Mouse (Mus musculus) frontal cortex, postnatal 14 days (tissue): ENCODE results near the gene Mgat5.

Experiments used
- DNase-seq, 2 experiments: peaks; one replicate each; pipeline ENCODE4 v3.0.0; 2022; ENCODE audit warnings: low spot score in 2 of 2

The Mgat5 gene

GRCm38 (mm10) chr1:127259669-127260068 lies 54.9 kb downstream of the Mgat5 start:
- DNase-seq: no peak

GRCm38 (mm10) chr1:127260969-127261368 lies 56.2 kb downstream of the Mgat5 start:
- no peak for DNase-seq

GRCm38 (mm10) chr1:127262170-127262837 lies 57.5 kb downstream of the Mgat5 start:
- DNase-seq: no peak

GRCm38 (mm10) chr1:127267985-127268384 lies 63.2 kb downstream of the Mgat5 start:
- DNase-seq: no peak

DNA sequence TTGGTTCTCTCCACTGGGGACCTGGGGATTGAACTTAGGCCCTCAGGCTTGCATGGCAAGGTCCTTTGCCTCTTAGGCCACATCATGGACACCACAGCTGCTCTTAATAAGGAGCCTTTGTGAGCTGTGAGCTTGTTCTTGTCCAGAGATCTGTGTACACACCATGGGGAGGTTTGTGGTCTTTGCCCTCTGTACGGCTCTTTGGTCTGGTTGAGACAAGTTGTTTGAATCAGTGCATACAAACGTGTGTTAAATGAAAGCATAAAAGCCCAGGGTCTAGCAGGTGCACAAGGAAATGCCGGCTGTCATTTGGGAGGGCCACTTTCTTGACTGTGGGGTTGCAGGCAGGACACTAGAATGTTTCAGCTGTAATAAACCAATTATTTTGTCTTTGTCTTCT lies 64.5 kb downstream of the Mgat5 start:
- no peak for DNase-seq

GRCm38 (mm10) chr1:127270273-127271020 lies 65.6 kb downstream of the Mgat5 start:
- DNase-seq: no peak

DNA sequence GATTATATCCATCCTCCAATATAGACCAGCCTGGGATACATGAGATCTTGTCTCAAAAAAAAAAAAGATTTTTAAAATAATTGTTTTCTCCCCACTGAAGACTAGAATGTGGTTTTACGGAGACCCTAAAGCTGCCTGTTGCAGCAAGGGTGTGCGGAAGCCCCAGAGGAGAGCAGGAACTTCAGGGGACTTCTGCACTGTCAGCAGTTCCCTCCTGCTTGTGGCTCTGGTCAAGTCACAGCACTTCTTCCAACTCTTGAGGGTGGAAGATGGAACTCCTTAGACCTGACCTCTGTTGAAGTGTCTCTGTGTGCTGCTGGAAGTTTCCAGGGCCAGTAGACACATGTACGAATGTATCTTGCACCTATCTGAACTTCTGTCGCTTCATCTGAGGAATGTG lies 66.3 kb downstream of the Mgat5 start:
- no peak for DNase-seq

- DNase-seq: no peak
Measured at GRCm38 (mm10) chr1:127273363-127273762, 68.5 kb downstream of the Mgat5 start.

DNA sequence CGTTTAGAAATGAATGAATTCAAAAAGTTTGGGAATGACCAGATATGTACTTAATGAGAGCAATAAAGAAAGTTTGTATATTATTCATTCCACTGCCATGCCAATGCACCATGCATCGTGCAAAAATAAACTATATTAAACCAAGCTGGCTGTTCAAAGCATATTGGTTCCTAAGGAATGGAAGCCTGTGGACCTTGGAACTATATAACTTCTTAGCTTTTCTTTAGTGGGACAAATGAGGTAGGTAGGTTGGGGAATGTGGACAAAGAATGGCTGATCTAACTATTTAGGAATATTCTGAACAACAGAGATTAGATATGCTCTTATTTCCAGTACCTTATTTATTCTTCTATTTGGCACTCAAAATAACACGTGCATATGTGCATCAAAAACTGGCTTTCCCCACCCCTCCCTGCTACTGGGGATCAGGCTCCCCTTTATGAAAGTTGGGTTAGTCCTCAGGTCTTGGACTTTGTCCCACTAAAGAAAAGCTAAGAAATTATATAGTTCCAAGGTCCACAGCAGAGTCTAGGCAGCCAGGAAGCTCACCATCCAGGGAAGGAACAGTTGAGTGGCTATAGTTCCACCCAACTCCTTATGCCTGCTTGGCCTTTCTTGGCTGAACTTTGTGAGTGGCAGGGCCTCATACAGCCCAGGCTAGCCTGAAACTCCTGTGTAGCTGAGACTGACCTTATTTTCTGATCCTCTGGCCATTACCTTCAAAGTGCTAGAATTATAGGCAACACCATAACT lies 70.9 kb downstream of the Mgat5 start:
- DNase-seq: no peak

- no peak for DNase-seq
Measured at GRCm38 (mm10) chr1:127278067-127278466, 73.3 kb downstream of the Mgat5 start.

GRCm38 (mm10) chr1:127280256-127280655 lies 75.4 kb downstream of the Mgat5 start:
- DNase-seq: no peak

DNA sequence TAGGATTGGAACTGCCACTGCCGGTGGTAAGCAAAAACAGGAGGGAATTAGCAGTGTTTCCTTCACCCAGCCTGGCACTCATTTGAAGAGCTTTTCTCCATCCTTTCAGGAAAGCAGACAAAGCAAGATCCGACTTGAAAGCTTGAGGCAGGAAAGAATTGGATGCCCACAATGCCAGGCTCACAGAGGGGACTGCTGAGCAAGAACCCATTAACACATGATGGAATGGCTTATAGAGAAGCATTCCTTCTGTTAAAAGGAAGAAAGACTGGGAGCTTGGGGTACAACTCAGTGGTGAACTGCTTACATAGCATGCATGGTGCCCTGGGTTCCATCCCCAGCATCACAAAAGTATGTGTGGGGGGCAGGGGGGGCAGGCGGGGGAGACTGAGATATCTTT lies 80.2 kb downstream of the Mgat5 start:
- no peak for DNase-seq

DNA sequence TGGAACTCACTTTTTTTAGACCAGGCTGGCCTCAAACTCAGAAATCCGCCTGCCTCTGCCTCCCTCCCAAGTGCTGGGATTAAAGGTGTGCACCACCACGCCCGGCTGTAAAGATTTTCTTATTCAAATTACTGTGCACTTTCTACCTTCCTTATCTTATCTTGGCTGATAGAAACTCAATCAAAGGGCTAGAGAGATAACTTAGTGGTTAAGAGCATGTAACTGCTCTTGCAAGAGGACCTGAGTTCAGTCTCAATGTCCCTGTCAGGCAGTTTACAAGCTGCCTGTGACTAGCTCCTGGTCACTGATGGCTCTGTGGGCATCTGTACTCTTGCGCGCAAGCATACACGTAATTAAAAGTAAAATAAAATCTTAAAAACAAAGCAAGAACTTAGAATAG lies 82.7 kb downstream of the Mgat5 start:
- no peak for DNase-seq

GRCm38 (mm10) chr1:127290879-127291278 lies 86.1 kb downstream of the Mgat5 start:
- DNase-seq: no peak

- DNase-seq: no peak
Measured at GRCm38 (mm10) chr1:127291721-127292120, 86.9 kb downstream of the Mgat5 start.

DNA sequence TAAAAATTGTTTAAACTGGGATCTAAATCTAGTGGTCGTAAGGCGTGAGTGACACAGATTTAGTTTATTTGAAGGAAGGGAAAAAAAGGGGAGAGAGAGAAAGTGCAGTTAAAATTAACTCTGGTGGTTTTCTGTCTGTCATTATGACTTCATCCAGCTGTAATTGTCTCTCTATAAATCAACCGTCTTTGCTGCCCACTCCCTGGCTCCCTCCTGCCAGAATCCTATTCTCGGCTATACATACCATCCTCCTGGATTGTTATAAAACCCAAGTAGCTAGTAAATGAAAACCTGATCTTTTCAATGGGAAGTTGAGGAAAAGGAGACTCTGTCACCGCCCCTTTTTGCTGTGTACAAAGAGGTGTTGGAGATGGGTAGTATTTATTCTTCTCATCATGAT lies 88.5 kb downstream of the Mgat5 start:
- DNase-seq: no peak

DNA sequence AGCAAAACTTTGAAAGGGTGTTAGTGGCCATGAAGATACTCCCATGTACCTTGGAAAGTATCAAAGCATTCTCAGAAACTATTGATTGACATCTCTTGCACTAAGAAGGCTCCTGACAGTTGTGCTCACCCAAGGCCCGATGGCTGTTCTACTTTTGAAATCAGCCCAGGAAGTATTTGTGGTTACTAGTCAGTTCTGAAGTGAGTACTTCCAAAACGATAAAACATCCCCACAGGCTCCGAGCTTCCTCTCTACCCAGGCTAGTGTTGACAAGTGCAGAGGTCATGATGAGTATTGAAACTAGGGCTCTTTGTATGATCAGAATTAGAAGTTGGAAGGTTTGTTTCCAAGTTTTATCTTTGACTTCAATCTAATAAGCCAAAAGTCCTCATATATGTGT lies 92.0 kb downstream of the Mgat5 start:
- DNase-seq: no peak

- DNase-seq: no peak
Measured at GRCm38 (mm10) chr1:127299774-127300173, 95.0 kb downstream of the Mgat5 start.

- DNase-seq: no peak
Measured at GRCm38 (mm10) chr1:127301038-127301437, 96.2 kb downstream of the Mgat5 start.

GRCm38 (mm10) chr1:127302620-127303019 lies 97.8 kb downstream of the Mgat5 start:
- DNase-seq: no peak

GRCm38 (mm10) chr1:127303791-127304190 lies 99.0 kb downstream of the Mgat5 start:
- no peak for DNase-seq

- DNase-seq: no peak
Measured at GRCm38 (mm10) chr1:127304281-127304680, 99.5 kb downstream of the Mgat5 start.

GRCm38 (mm10) chr1:127305582-127305981 lies 100.8 kb downstream of the Mgat5 start:
- DNase-seq: no peak
